Mouse (Mus musculus): ENCODE results near the gene Abca17. TPM values are rescaled to one million over a fixed set of nuclear protein-coding genes. Genes with fewer than 3 reads are reported as not detected.

Abca17 gene
- polyA plus RNA-seq, 1 experiment: 21.1 TPM

GRCm38 (mm10) chr17:24225851-24226250 lies 125.0 kb downstream of the Abca17 start:
- Histone ChIP-seq H3K27me3 (ENCODE audit: control insufficient read depth, insufficient read depth, low read length) (no peaks in the 10 kb centered on the region), H3K4me3 (ENCODE audit: control insufficient read depth, low read depth, low read length) (no peak overlapping the region), H3K27ac (ENCODE audit: control insufficient read depth, insufficient read depth, low read depth, low read length) (no peak overlapping the region), H3K4me1 (ENCODE audit: control insufficient read depth, insufficient read depth, low read length) (no peaks in the 10 kb centered on the region; the same call in 1 of the 2 replicates), H3K36me3 (ENCODE audit: control insufficient read depth, insufficient read depth, low read length) (no peaks in the 10 kb centered on the region)
- TF ChIP-seq POLR2A (IDR thresholded peaks at IDR 0.05; ENCODE audit: control insufficient read depth, low read depth, low read length) (no peak), CTCF (IDR thresholded peaks at IDR 0.05; ENCODE audit: control insufficient read depth, insufficient read depth, insufficient replicate concordance, low read depth, low read length) (no peak)

- no peak for TF ChIP-seq POLR2A (IDR thresholded peaks at IDR 0.05; ENCODE audit: control insufficient read depth, low read depth, low read length)
- TF ChIP-seq CTCF (IDR thresholded peaks at IDR 0.05; ENCODE audit: control insufficient read depth, insufficient read depth, insufficient replicate concordance, low read depth, low read length): no peak
- H3K4me1 ChIP-seq (ENCODE audit: control insufficient read depth, insufficient read depth, low read length): peaks cover 9% of the 10 kb centered on the region
- no peak overlapping the region for H3K27ac ChIP-seq (ENCODE audit: control insufficient read depth, insufficient read depth, low read depth, low read length)
- H3K4me3 ChIP-seq (ENCODE audit: control insufficient read depth, low read depth, low read length): no peak overlapping the region
- no peaks in the 10 kb centered on the region for H3K36me3 ChIP-seq (ENCODE audit: control insufficient read depth, insufficient read depth, low read length)
- H3K27me3 ChIP-seq (ENCODE audit: control insufficient read depth, insufficient read depth, low read length): no peaks in the 10 kb centered on the region
These were observed 126.1 kb downstream of the Abca17 start for GRCm38 (mm10) chr17:24224741-24225140.

DNA sequence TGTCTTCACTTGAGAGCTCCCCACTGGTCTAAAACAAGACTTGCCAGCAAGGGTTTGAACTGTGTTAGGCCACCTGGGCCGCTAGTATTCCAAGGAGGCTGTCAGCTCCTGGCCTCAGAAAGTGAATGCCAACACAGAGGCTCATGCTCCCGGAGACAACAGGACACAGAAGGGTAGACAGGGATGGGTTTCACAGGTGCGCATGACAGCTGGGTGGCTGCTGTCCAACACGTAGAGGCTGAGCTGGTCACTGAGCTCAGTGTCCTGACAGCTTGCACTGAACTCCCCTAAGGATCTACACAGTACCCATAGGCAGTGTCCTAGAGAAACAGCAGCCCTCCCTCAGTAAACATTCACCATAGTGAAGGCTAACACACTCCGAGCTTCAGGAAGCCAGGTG lies 127.4 kb downstream of the Abca17 start:
- H3K4me3 ChIP-seq (ENCODE audit: control insufficient read depth, low read depth, low read length): no peak overlapping the region
- H3K36me3 ChIP-seq (ENCODE audit: control insufficient read depth, insufficient read depth, low read length): no peaks in the 10 kb centered on the region
- H3K4me1 ChIP-seq (ENCODE audit: control insufficient read depth, insufficient read depth, low read length): peaks cover 13% of the 10 kb centered on the region
- H3K27me3 ChIP-seq (ENCODE audit: control insufficient read depth, insufficient read depth, low read length): no peaks in the 10 kb centered on the region
- TF ChIP-seq CTCF (IDR thresholded peaks at IDR 0.05; ENCODE audit: control insufficient read depth, insufficient read depth, insufficient replicate concordance, low read depth, low read length) (no peak), POLR2A (IDR thresholded peaks at IDR 0.05; ENCODE audit: control insufficient read depth, low read depth, low read length) (no peak)
- H3K27ac ChIP-seq (ENCODE audit: control insufficient read depth, insufficient read depth, low read depth, low read length): no peak overlapping the region

DNA sequence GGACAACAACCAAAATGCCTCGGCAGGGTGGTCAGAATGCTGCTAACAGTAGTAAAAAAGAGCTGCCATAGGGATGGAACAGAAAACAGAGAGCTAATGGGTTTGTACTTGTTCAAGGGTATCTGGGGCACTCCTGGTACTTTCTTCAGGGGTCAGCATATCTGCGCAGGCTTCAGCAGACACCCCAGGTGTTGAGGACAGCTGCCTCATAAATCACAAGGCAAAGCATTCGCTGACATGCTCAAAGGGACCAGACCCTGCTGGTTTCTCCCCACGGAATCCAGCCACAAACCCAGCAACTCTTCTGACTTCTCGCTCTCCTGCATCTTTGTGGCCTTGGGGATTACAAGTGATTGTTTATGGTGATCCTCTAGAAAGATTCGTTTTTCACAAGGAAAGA lies 128.2 kb downstream of the Abca17 start:
- no peak overlapping the region for H3K4me3 ChIP-seq (ENCODE audit: control insufficient read depth, low read depth, low read length)
- no peak for TF ChIP-seq POLR2A (IDR thresholded peaks at IDR 0.05; ENCODE audit: control insufficient read depth, low read depth, low read length)
- TF ChIP-seq CTCF (IDR thresholded peaks at IDR 0.05; ENCODE audit: control insufficient read depth, insufficient read depth, insufficient replicate concordance, low read depth, low read length): no peak
- peaks cover 13% of the 10 kb centered on the region for H3K4me1 ChIP-seq (ENCODE audit: control insufficient read depth, insufficient read depth, low read length)
- H3K36me3 ChIP-seq (ENCODE audit: control insufficient read depth, insufficient read depth, low read length): no peaks in the 10 kb centered on the region
- no peak overlapping the region for H3K27ac ChIP-seq (ENCODE audit: control insufficient read depth, insufficient read depth, low read depth, low read length)
- no peaks in the 10 kb centered on the region for H3K27me3 ChIP-seq (ENCODE audit: control insufficient read depth, insufficient read depth, low read length)

DNA sequence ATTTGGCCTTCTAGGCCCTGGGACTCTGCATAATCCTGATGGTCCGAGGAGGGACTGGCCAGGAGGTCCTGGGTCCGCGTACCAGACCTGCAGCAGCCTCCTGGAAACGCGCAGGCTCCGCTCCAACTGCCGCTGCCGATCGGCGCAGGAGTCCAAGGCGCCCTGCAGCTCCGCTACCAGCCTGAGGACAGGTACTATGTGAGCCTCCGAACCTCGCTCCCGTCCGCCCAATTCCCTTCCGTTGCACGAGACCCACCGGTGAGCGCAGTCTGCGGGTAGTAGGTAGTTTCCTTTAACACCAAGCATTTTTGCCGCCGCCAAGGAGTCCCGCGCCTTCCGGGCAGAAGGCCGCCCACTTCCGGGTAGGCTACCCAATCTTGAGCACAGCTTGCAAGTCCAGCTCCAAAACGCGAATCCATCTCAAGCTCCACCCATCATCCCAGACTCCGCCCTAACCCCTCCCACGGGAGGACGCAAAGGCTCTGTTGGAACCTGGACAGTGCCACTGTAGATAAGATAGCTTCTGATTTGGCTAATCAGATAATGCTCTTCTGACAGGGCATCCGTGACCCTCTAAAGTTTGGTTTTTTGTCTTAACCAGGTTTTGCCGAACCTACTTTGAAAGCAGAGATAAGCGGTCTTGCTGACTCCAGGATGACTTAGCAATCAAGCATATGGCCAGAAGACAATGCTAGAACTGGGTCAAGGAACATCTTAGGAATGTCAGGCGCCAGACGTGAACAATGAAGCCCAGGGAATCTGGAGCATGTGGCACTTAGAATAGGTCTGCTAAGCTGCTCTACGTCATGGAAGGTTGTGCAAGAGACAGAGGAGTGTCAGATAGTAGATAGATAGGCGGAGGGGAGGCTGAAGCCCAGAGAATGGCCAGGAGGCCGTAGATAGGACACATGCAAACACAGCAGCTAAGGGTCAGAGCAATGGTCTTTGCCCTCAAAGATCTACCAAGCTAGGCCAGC lies 130.1 kb downstream of the Abca17 start, which contains the start of gene Tedc2:
Gene Tedc2 (minus strand): TSS at position 417 of the 977 bp plus-strand sequence.
- peak within 1 kb of the TSS; percentile 52 for H3K27ac ChIP-seq (ENCODE audit: control insufficient read depth, insufficient read depth, low read depth, low read length)
- peaks cover 13% of the 10 kb centered on the region for H3K4me1 ChIP-seq (ENCODE audit: control insufficient read depth, insufficient read depth, low read length)
- TF ChIP-seq POLR2A (IDR thresholded peaks at IDR 0.05; ENCODE audit: control insufficient read depth, low read depth, low read length): 0 out of 2 replicates have a peak, but pooled peaks have one; percentile 39
- TF ChIP-seq CTCF (IDR thresholded peaks at IDR 0.05; ENCODE audit: control insufficient read depth, insufficient read depth, insufficient replicate concordance, low read depth, low read length): no peak
- no peaks in the 10 kb centered on the region for H3K36me3 ChIP-seq (ENCODE audit: control insufficient read depth, insufficient read depth, low read length)
- H3K27me3 ChIP-seq (ENCODE audit: control insufficient read depth, insufficient read depth, low read length): no peaks in the 10 kb centered on the region
- peak within 1 kb of the TSS; percentile 91 for H3K4me3 ChIP-seq (ENCODE audit: control insufficient read depth, low read depth, low read length)

DNA sequence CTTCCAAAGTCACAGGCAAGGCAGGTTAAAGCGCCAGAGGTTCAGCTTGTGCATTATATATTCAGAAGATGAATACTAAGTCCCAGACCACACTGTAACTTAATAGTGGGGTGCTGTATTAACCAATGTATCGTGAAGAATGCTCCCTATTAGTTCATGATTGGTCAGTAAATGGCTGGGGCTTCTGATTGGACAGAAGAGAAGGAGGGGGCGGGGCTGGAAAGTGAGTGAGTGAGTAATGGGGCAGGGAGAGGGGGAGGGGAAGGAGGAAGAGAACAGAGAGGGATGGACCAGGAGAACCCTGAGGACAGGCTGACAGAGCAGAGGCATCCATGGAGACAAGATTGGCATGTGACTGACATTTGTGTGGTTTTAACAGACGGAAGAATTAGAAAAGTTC lies 134.0 kb downstream of the Abca17 start:
- TF ChIP-seq POLR2A (IDR thresholded peaks at IDR 0.05; ENCODE audit: control insufficient read depth, low read depth, low read length) (no peak), CTCF (IDR thresholded peaks at IDR 0.05; ENCODE audit: control insufficient read depth, insufficient read depth, insufficient replicate concordance, low read depth, low read length) (no peak)
- Histone ChIP-seq H3K27ac (ENCODE audit: control insufficient read depth, insufficient read depth, low read depth, low read length) (no peak overlapping the region), H3K36me3 (ENCODE audit: control insufficient read depth, insufficient read depth, low read length) (no peaks in the 10 kb centered on the region)

More for the DNA sequence above, 134.0 kb downstream of the Abca17 start:
- Histone ChIP-seq H3K4me3 (ENCODE audit: control insufficient read depth, low read depth, low read length) (no peak overlapping the region), H3K27me3 (ENCODE audit: control insufficient read depth, insufficient read depth, low read length) (no peaks in the 10 kb centered on the region), H3K4me1 (ENCODE audit: control insufficient read depth, insufficient read depth, low read length) (peaks cover 19% of the 10 kb centered on the region)

Other genes with a start within 250 kb of the Abca17 start
- gene Pdpk1, start 200.1 kb downstream of the Abca17 start, polyA plus RNA-seq (2012; rRNA removed): 486 and 516 TPM in 2 replicates
- gene Amdhd2, start 187.3 kb downstream of the Abca17 start, polyA plus RNA-seq (2012; rRNA removed): 116 and 135 TPM in 2 replicates
- gene Atp6v0c, start 181.4 kb downstream of the Abca17 start, polyA plus RNA-seq (2012; rRNA removed): 329 and 345 TPM in 2 replicates
- gene Tbc1d24, start 145.5 kb downstream of the Abca17 start, polyA plus RNA-seq (2012; rRNA removed): 7.0 and 9.5 TPM in 2 replicates
- gene Ntn3, start 141.5 kb downstream of the Abca17 start, polyA plus RNA-seq (2012; rRNA removed): 0.35 and 0.54 TPM in 2 replicates
- 4.0 and 4.1 TPM in 2 replicates for gene Tedc2, start 130.2 kb downstream of the Abca17 start, polyA plus RNA-seq (2012; rRNA removed)
- 10.7 and 13.3 TPM in 2 replicates for gene Ccnf, start 99.6 kb downstream of the Abca17 start, polyA plus RNA-seq (2012; rRNA removed)
- 5.1 and 7.9 TPM in 2 replicates for gene Abca3, start 882 bp upstream of the Abca17 start, polyA plus RNA-seq (2012; rRNA removed)
- 65.0 and 68.5 TPM in 2 replicates for gene Rnps1, start 63.5 kb upstream of the Abca17 start, polyA plus RNA-seq (2012; rRNA removed)
- gene Eci1, start 75.6 kb upstream of the Abca17 start, polyA plus RNA-seq (2012; rRNA removed): 8.9 and 9.0 TPM in 2 replicates
- 6.4 and 9.3 TPM in 2 replicates for gene Dnase1l2, start 92.0 kb upstream of the Abca17 start, polyA plus RNA-seq (2012; rRNA removed)
- gene E4f1, start 119.2 kb upstream of the Abca17 start, polyA plus RNA-seq (2012; rRNA removed): 61.5 and 69.3 TPM in 2 replicates
- 597 and 738 TPM in 2 replicates for gene Pgp, start 119.3 kb upstream of the Abca17 start, polyA plus RNA-seq (2012; rRNA removed)
- gene Bricd5, start 122.8 kb upstream of the Abca17 start, polyA plus RNA-seq (2012; rRNA removed): 7.5 and 7.9 TPM in 2 replicates
- gene Mlst8, start 128.0 kb upstream of the Abca17 start, polyA plus RNA-seq (2012; rRNA removed): 13.9 and 16.5 TPM in 2 replicates
- gene Caskin1, start 137.5 kb upstream of the Abca17 start, polyA plus RNA-seq (2012; rRNA removed): 20.6 and 23.9 TPM in 2 replicates
- 64.4 and 69.4 TPM in 2 replicates for gene Traf7, start 176.9 kb upstream of the Abca17 start, polyA plus RNA-seq (2012; rRNA removed)
- gene Rab26, start 183.1 kb upstream of the Abca17 start, polyA plus RNA-seq (2012; rRNA removed): 0.82 and 1.1 TPM in 2 replicates
- gene Pkd1, start 198.8 kb upstream of the Abca17 start, polyA plus RNA-seq (2012; rRNA removed): 31.6 and 35.0 TPM in 2 replicates